Mouse (Mus musculus) inflammation-experienced regulatory T-cells, adult 6 months (primary cell): ENCODE measurements around the gene Il1rl1. TPM values are rescaled to one million over a fixed set of nuclear protein-coding genes. Genes with fewer than 3 reads are reported as not detected.

ENCODE experiments used
- ATAC-seq: one replicate; pipeline ENCODE4 v1.8.0; 2017
- polyA plus RNA-seq, 3 experiments: library from polyadenylated mRNA; unstranded; fragments of 100-300 nt; shearing (Covaris generic); gene quantifications; one replicate each; pipeline ENCODE4 v1.2.1; 2017

Il1rl1 gene
- polyA plus RNA-seq, 3 experiments from 2014 or later: 4.7 to 11.5 (median 8.6) TPM

GRCm38 (mm10) chr1:40439504-40439903 is 10.1 kb downstream of the Il1rl1 start:
- no peak for ATAC-seq

- ATAC-seq: no peak
Observed at GRCm38 (mm10) chr1:40444800-40445199, 15.4 kb downstream of the Il1rl1 start.

GRCm38 (mm10) chr1:40465477-40466430 is 36.4 kb downstream of the Il1rl1 start, which contains the start of gene Il18r1:
TSS of gene Il18r1 (plus strand) at chr1:40465552.
- peak; percentile 76 for ATAC-seq

- no peak for ATAC-seq
Observed at GRCm38 (mm10) chr1:40467306-40467705, 37.9 kb downstream of the Il1rl1 start.

GRCm38 (mm10) chr1:40468805-40469204 is 39.4 kb downstream of the Il1rl1 start:
- no peak for ATAC-seq

GRCm38 (mm10) chr1:40469900-40470299 is 40.5 kb downstream of the Il1rl1 start:
- ATAC-seq: peak; percentile 67

GRCm38 (mm10) chr1:40472401-40472800 is 43.0 kb downstream of the Il1rl1 start:
- no peak for ATAC-seq

- peak; percentile 40 for ATAC-seq
Observed at GRCm38 (mm10) chr1:40473640-40474039, 44.3 kb downstream of the Il1rl1 start.

- ATAC-seq: no peak
Observed at GRCm38 (mm10) chr1:40474336-40474735, 45.0 kb downstream of the Il1rl1 start.

- ATAC-seq: peak; percentile 57
Observed at GRCm38 (mm10) chr1:40475697-40476096, 46.3 kb downstream of the Il1rl1 start.

- no peak for ATAC-seq
Observed at GRCm38 (mm10) chr1:40476756-40477155, 47.4 kb downstream of the Il1rl1 start.

GRCm38 (mm10) chr1:40479505-40479923 is 50.1 kb downstream of the Il1rl1 start:
- ATAC-seq: peak; percentile 82

GRCm38 (mm10) chr1:40494594-40494993 is 65.2 kb downstream of the Il1rl1 start:
- no peak for ATAC-seq

GRCm38 (mm10) chr1:40499708-40500107 is 70.3 kb downstream of the Il1rl1 start:
- no peak for ATAC-seq

- ATAC-seq: no peak
Observed at GRCm38 (mm10) chr1:40501126-40501525, 71.8 kb downstream of the Il1rl1 start.

- no peak for ATAC-seq
Observed at GRCm38 (mm10) chr1:40501546-40502398, 72.4 kb downstream of the Il1rl1 start.

GRCm38 (mm10) chr1:40504548-40504947 is 75.2 kb downstream of the Il1rl1 start:
- ATAC-seq: no peak

Other genes starting within 250 kb of the Il1rl1 start
- 1 to 10 TPM in 1 of 3 experiments, under 1 TPM in 2; 0.63 to 3.1 (median 0.67) TPM for gene Il1r1, start 204.5 kb upstream of the Il1rl1 start, polyA plus RNA-seq
- gene Il1rl2, start 105.0 kb upstream of the Il1rl1 start, polyA plus RNA-seq: 1 to 10 TPM; 1.4 to 2.7 (median 2.0) TPM
- 100 to 1,000 TPM in 1 of 3 experiments, 10 to 100 TPM in 2; 81.5 to 155 (median 82.1) TPM for gene Il18r1, start 36.0 kb downstream of the Il1rl1 start, polyA plus RNA-seq
- gene Il18rap, start 85.8 kb downstream of the Il1rl1 start, polyA plus RNA-seq: 10 to 100 TPM; 12.6 to 82.7 (median 18.2) TPM
- not detected for gene Slc9a4, start 150.5 kb downstream of the Il1rl1 start, polyA plus RNA-seq